Mouse (Mus musculus) G1E (cell line): Measurements from ENCODE around the gene Fam131a.

ENCODE experiments used
- CTCF ChIP-seq: IDR thresholded peaks from 2 replicates; pipeline ENCODE4 v1.5.1; 2012; ENCODE audit warnings: low read depth, low read length, inconsistent platforms, mixed read lengths
- GATA1 ChIP-seq: IDR thresholded peaks from 2 replicates; pipeline ENCODE4 v1.6.1; 2012; ENCODE audit warnings: borderline replicate concordance, low read length, inconsistent platforms, mixed read lengths
- POLR2AphosphoS5 ChIP-seq: IDR thresholded peaks from 2 replicates; pipeline ENCODE4 v1.6.1; 2012; ENCODE audit warnings: low read depth, low read length, inconsistent platforms; ENCODE audit not compliant: insufficient replicate concordance
- TAL1 ChIP-seq: conservative IDR thresholded peaks from 2 replicates; pipeline ENCODE4 v1.6.1; 2012; ENCODE audit warnings: low read depth, low read length, inconsistent platforms, mixed read lengths

DNA sequence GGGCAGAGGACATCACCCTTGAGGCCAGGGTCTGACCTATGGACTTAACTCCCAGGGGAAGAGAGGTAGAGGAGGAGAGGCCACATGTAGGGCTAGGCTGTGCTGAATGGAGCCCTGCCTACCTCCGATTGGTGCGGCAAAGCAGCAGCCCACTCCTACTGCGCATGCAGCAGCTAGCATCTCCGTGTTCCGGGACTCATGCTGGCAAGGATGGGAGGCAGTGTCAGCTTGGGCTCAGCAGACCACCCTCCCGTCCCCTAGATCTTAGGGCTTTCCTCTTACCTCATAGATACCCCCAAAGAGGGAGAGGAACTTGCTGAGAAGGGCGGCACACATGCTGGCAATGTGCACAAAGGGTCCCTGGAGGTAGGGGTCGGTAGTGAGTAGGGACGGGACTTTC, 19.1 kb downstream of the Fam131a start:
- TF ChIP-seq TAL1: no peak
- no peak for TF ChIP-seq CTCF
- TF ChIP-seq POLR2AphosphoS5: no peak
- TF ChIP-seq GATA1: no peak
